Mouse (Mus musculus): ENCODE measurements around the gene Sod3. TPM values are rescaled to one million over a fixed set of nuclear protein-coding genes. Genes with fewer than 3 reads are reported as not detected.

Gene Sod3
- polyA plus RNA-seq, 1 experiment = 20.6 TPM

DNA sequence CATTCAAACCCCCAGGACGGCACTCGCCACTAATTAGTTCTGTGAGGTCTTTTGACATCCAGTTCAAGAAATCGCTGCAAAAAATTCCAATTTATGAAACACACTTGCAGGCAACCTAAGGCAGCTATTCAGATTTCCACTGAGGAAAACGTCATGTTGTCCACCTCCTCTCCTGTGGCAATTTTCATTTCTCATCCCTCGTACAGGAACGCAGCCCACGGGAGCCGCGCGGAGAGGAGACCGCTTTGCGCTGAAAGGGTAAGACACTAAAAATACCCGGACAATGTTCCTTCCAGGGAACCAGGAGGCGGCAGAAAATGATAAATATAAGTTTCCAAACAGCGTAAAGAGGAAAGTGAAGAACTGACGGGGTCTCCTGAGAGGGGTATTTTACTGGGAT, 27.9 kb downstream of the Sod3 start:
- H3K4me3 ChIP-seq (ENCODE audit: control insufficient read depth, low read depth, low read length) = no peak overlapping the region
- TF ChIP-seq POLR2A (IDR thresholded peaks at IDR 0.05; ENCODE audit: control insufficient read depth, low read depth, low read length) (no peak), CTCF (IDR thresholded peaks at IDR 0.05; ENCODE audit: control insufficient read depth, insufficient read depth, insufficient replicate concordance, low read depth, low read length) (no peak)
- H3K27ac ChIP-seq (ENCODE audit: control insufficient read depth, insufficient read depth, low read depth, low read length) = no peak overlapping the region
- no peaks in the 10 kb centered on the region for H3K27me3 ChIP-seq (ENCODE audit: control insufficient read depth, insufficient read depth, low read length)
- H3K36me3 ChIP-seq (ENCODE audit: control insufficient read depth, insufficient read depth, low read length) = no peaks in the 10 kb centered on the region
- no peaks in the 10 kb centered on the region for H3K4me1 ChIP-seq (ENCODE audit: control insufficient read depth, insufficient read depth, low read length)

DNA sequence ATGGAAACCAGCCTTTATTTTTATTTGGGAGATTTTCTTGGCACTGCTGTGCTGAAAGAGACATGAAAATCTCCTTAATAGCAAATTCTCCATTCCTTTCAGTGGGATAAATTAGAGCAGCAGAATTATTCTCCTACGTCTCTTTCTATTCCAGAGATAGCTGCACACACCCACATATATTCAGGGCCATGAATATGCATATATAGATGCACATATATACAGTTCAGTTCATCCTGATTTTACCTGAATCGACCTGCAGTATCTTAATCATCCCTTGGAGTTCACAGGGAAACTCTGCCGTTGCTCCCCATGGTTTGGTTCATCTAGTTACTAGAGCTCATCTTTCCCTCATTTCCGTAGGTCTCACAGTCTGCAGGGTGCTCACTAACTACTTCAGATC, 30.2 kb downstream of the Sod3 start:
- Histone ChIP-seq H3K4me3 (ENCODE audit: control insufficient read depth, low read depth, low read length) (no peak overlapping the region), H3K27me3 (ENCODE audit: control insufficient read depth, insufficient read depth, low read length) (no peaks in the 10 kb centered on the region), H3K27ac (ENCODE audit: control insufficient read depth, insufficient read depth, low read depth, low read length) (no peak overlapping the region), H3K4me1 (ENCODE audit: control insufficient read depth, insufficient read depth, low read length) (no peaks in the 10 kb centered on the region), H3K36me3 (ENCODE audit: control insufficient read depth, insufficient read depth, low read length) (no peaks in the 10 kb centered on the region)
- no peak for TF ChIP-seq POLR2A (IDR thresholded peaks at IDR 0.05; ENCODE audit: control insufficient read depth, low read depth, low read length)
- TF ChIP-seq CTCF (IDR thresholded peaks at IDR 0.05; ENCODE audit: control insufficient read depth, insufficient read depth, insufficient replicate concordance, low read depth, low read length) = no peak

DNA sequence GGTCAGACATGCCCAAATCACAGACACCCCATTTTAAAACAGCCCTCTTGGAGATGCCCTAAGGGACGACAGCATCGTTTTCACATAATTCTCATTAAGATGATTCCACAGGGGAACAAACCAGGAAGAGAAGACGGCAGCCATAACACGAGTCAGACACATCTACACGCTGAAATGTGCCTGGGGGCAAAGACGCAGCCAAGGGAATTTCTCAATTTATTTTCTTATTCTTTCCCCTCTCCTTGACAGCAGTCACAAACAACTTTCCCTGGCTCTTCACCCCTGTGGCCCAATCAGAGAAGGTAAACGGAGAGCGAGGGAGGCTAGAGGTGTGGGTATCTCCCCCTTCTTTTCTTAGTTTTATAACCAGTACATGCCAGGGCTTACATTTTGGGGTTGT, 40.8 kb downstream of the Sod3 start:
- TF ChIP-seq CTCF (IDR thresholded peaks at IDR 0.05; ENCODE audit: control insufficient read depth, insufficient read depth, insufficient replicate concordance, low read depth, low read length) = no peak
- TF ChIP-seq POLR2A (IDR thresholded peaks at IDR 0.05; ENCODE audit: control insufficient read depth, low read depth, low read length) = no peak

DNA sequence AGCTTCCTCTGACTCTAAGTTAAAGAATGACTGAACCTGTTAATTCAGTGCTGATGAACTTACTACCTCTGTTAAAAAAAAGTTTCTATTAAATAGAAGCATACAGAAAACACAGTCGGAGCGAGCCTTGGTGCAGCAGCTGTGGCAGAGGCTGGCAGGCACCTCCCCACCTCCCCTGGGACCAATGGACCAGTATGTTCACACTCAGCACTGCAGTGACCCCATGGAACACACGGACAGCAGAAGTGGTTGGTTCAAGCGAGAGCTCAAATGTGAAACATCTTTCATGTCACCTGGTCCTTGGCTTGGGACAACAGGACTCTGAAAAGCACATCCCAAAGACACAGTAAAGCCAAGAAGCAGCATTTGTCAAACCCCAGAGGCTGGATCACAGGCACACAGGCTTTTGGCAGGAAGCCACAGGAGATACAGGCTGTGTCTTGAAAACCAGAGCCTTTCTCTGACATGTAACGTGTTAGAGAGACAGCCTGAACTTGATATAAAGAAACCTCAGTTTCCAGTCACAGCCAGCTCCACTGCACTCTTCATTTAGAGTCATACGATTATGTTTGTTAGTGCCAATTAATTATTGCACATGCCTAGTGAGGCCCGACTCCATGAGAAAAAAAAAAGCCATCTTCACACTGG, 45.2 kb downstream of the Sod3 start:
- Histone ChIP-seq H3K4me3 (ENCODE audit: control insufficient read depth, low read depth, low read length) (no peak overlapping the region), H3K27me3 (ENCODE audit: control insufficient read depth, insufficient read depth, low read length) (no peaks in the 10 kb centered on the region), H3K4me1 (ENCODE audit: control insufficient read depth, insufficient read depth, low read length) (no peaks in the 10 kb centered on the region), H3K27ac (ENCODE audit: control insufficient read depth, insufficient read depth, low read depth, low read length) (no peak overlapping the region), H3K36me3 (ENCODE audit: control insufficient read depth, insufficient read depth, low read length) (no peaks in the 10 kb centered on the region)
- TF ChIP-seq CTCF (IDR thresholded peaks at IDR 0.05; ENCODE audit: control insufficient read depth, insufficient read depth, insufficient replicate concordance, low read depth, low read length) = no peak
- no peak for TF ChIP-seq POLR2A (IDR thresholded peaks at IDR 0.05; ENCODE audit: control insufficient read depth, low read depth, low read length)

More for the DNA sequence above, 40.8 kb downstream of the Sod3 start:
- Histone ChIP-seq H3K27ac (ENCODE audit: control insufficient read depth, insufficient read depth, low read depth, low read length) (no peak overlapping the region), H3K4me1 (ENCODE audit: control insufficient read depth, insufficient read depth, low read length) (no peaks in the 10 kb centered on the region), H3K4me3 (ENCODE audit: control insufficient read depth, low read depth, low read length) (no peak overlapping the region), H3K27me3 (ENCODE audit: control insufficient read depth, insufficient read depth, low read length) (no peaks in the 10 kb centered on the region), H3K36me3 (ENCODE audit: control insufficient read depth, insufficient read depth, low read length) (no peaks in the 10 kb centered on the region)

DNA sequence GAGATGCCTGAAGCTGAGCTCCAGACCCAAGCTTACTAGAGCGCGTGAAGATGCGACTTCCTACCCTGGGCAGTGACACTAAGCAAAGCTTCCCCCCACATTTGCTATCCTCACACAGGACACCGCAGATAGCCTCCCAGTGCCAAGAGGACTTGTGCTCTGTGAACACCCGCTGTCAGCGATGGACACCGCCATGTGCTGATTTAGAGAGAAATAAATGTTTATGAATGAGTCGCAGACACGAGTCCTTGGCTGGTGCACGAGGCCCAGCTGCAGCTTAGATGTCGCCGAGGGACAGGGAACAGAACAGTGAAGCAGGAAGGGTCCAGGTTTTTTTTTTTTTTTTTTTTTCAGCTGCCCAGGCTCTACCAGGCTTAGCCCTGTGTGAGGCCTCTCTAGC, 46.6 kb downstream of the Sod3 start:
- no peaks in the 10 kb centered on the region for H3K27me3 ChIP-seq (ENCODE audit: control insufficient read depth, insufficient read depth, low read length)
- H3K4me3 ChIP-seq (ENCODE audit: control insufficient read depth, low read depth, low read length) = no peak overlapping the region
- TF ChIP-seq POLR2A (IDR thresholded peaks at IDR 0.05; ENCODE audit: control insufficient read depth, low read depth, low read length) (no peak), CTCF (IDR thresholded peaks at IDR 0.05; ENCODE audit: control insufficient read depth, insufficient read depth, insufficient replicate concordance, low read depth, low read length) (no peak)

DNA sequence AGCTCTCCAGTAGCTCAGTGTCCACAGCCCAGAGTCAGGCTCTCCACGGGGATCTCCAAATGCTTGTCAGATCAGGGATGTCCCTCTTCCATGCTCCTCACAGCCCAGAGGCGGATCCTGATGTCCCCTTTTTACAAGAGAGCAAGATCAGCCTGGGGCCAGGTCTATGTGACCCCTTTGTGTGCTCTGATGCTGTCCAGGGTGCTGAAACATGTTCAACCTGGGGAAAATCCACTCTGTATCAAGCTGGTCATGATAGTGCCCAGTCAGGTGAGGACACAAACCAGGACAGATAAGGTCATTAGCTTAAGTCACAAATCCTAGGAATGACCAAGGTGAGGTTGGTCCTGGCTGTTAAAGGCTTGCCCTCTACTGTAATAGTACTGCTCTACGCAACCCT, 48.0 kb downstream of the Sod3 start:
- no peak overlapping the region for H3K4me3 ChIP-seq (ENCODE audit: control insufficient read depth, low read depth, low read length)
- TF ChIP-seq POLR2A (IDR thresholded peaks at IDR 0.05; ENCODE audit: control insufficient read depth, low read depth, low read length) (no peak), CTCF (IDR thresholded peaks at IDR 0.05; ENCODE audit: control insufficient read depth, insufficient read depth, insufficient replicate concordance, low read depth, low read length) (no peak)
- no peaks in the 10 kb centered on the region for H3K27me3 ChIP-seq (ENCODE audit: control insufficient read depth, insufficient read depth, low read length)
- no peaks in the 10 kb centered on the region for H3K4me1 ChIP-seq (ENCODE audit: control insufficient read depth, insufficient read depth, low read length)
- no peak overlapping the region for H3K27ac ChIP-seq (ENCODE audit: control insufficient read depth, insufficient read depth, low read depth, low read length)
- no peaks in the 10 kb centered on the region for H3K36me3 ChIP-seq (ENCODE audit: control insufficient read depth, insufficient read depth, low read length)

More for the DNA sequence above, 46.6 kb downstream of the Sod3 start:
- Histone ChIP-seq H3K36me3 (ENCODE audit: control insufficient read depth, insufficient read depth, low read length) (no peaks in the 10 kb centered on the region), H3K27ac (ENCODE audit: control insufficient read depth, insufficient read depth, low read depth, low read length) (no peak overlapping the region), H3K4me1 (ENCODE audit: control insufficient read depth, insufficient read depth, low read length) (no peaks in the 10 kb centered on the region)

DNA sequence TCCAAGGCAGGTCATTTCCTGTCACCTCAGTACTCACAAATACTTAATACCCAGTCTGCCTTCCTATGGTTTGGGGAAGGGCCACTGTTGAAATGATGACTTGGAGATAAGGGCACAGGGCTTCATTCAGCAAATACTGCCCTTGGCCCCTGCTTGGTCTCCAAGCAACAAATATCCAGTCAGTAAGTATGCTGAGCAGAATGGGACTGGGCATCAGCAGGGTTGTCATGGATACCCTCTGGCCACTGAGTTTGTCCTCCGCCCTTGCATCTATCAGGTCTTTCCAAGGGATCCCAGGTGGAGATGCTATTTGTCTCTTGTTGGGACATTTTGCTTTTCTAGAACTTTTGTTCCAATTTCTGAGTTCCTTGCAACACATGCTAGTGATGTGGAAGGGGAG, 51.6 kb downstream of the Sod3 start:
- Histone ChIP-seq H3K4me1 (ENCODE audit: control insufficient read depth, insufficient read depth, low read length) (no peaks in the 10 kb centered on the region), H3K4me3 (ENCODE audit: control insufficient read depth, low read depth, low read length) (no peak overlapping the region), H3K36me3 (ENCODE audit: control insufficient read depth, insufficient read depth, low read length) (no peaks in the 10 kb centered on the region), H3K27ac (ENCODE audit: control insufficient read depth, insufficient read depth, low read depth, low read length) (no peak overlapping the region), H3K27me3 (ENCODE audit: control insufficient read depth, insufficient read depth, low read length) (no peaks in the 10 kb centered on the region)
- TF ChIP-seq POLR2A (IDR thresholded peaks at IDR 0.05; ENCODE audit: control insufficient read depth, low read depth, low read length) = no peak
- no peak for TF ChIP-seq CTCF (IDR thresholded peaks at IDR 0.05; ENCODE audit: control insufficient read depth, insufficient read depth, insufficient replicate concordance, low read depth, low read length)
